Mouse (Mus musculus) liver, embryonic 11.5 days (tissue): ENCODE measurements around the gene Clcn1. TPM values are rescaled to one million over a fixed set of nuclear protein-coding genes. Genes with fewer than 3 reads are reported as not detected.
A peak's percentile ranks its signal among the peaks of the same experiment; 100 is the strongest.

Experiments used
- ATAC-seq: fragments of 200-750 bp; cut with Nextera tagmentation; replicated peaks from 2 replicates; pipeline ENCODE4 v1.8.0; 2017; ENCODE audit warnings: moderate number of reproducible peaks, mild to moderate bottlenecking, moderate TSS enrichment, moderate library complexity; ENCODE audit not compliant: low FRiP score
- DNase-seq: peaks from one replicate; pipeline ENCODE4 v3.0.0-alpha.2; 2017; ENCODE audit warnings: low spot score
- H3K27ac ChIP-seq: fragments of 300-500 bp; sonication (generic); 2 replicates; pipeline ENCODE4 v1.5.1; 2014; ENCODE audit warnings: mild to moderate bottlenecking, low read depth, low read length, control low read depth
- H3K27me3 ChIP-seq: fragments of 300-500 bp; sonication (generic); replicated peaks from 2 replicates; pipeline ENCODE4 v1.6.1; 2014; ENCODE audit warnings: low read length, mixed read lengths; ENCODE audit not compliant: control insufficient read depth, insufficient read depth
- H3K36me3 ChIP-seq: fragments of 300-500 bp; sonication (generic); 2 replicates; pipeline ENCODE4 v1.6.1; 2014; ENCODE audit warnings: mild to moderate bottlenecking, low read length, moderate library complexity, mixed read lengths; ENCODE audit not compliant: control insufficient read depth, insufficient read depth
- H3K4me1 ChIP-seq: fragments of 300-500 bp; sonication (generic); replicated peaks from 2 replicates; pipeline ENCODE4 v1.6.1; 2014; ENCODE audit warnings: low read length, mixed read lengths; ENCODE audit not compliant: control insufficient read depth, insufficient read depth
- H3K4me2 ChIP-seq: fragments of 300-500 bp; sonication (generic); 2 replicates; pipeline ENCODE4 v1.6.1; 2014; ENCODE audit warnings: mild to moderate bottlenecking, control low read depth, moderate library complexity
- H3K4me3 ChIP-seq: fragments of 300-500 bp; sonication (generic); 2 replicates; pipeline ENCODE4 v1.5.1; 2014; ENCODE audit warnings: low read depth, low read length, control low read depth
- H3K9ac ChIP-seq: fragments of 300-500 bp; sonication (generic); 2 replicates; pipeline ENCODE4 v1.6.1; 2014; ENCODE audit warnings: low read depth, low read length, control low read depth
- H3K9me3 ChIP-seq: fragments of 300-500 bp; sonication (generic); 2 replicates; pipeline ENCODE4 v1.6.1; 2016; ENCODE audit warnings: low read length, inconsistent platforms, mixed read lengths; ENCODE audit not compliant: control insufficient read depth
- WGBS: fragments of 180-500 bp; shearing (Covaris S2); extraction: QIAGEN DNeasy Blood & Tissue Kit; methylation state at CpG from one replicate; pipeline ENCODE4 v1.1.7; 2014; 5-methylcytosine and 5-hydroxymethylcytosine counted together
- polyA plus RNA-seq: library from polyadenylated mRNA; unstranded; fragments of >200 nt; fragmentation: Nextera tagmentation; extraction: Ambion mirVana; gene quantifications from 2 replicates; pipeline ENCODE4 v1.2.1, GENCODE M21; 2014

Gene Clcn1
- polyA plus RNA-seq, 1 experiment from 2014 or later = 0.29 TPM

DNA sequence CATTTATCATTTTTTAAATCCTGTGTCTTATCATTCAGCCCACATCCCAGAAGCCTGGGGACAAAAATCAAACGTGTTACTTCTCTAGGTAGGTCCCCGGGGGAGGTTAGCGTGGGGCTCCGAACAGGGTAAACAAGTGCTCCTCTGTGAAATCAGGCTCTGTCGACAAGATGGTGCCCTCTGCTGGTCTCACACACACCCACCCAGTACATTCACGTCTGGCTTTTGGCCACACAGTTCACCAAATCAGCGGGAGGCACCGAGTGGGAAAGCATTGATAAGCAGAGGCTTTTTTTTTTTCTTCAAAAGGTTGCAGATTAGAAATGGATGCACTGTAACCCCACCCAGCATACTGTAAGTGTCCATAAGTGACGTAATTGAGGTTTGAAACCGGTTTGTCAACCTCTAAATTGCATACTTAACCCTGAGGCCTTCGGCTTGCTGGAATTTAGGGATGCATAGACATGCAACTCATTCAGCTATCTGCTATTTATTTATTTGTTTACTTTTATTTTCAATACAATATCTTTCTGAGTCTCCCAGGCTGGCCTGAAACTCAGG lies 29.1 kb upstream of the Clcn1 start:
- H3K9me3 ChIP-seq = no peaks in the 10 kb centered on the region
- H3K4me2 ChIP-seq = peak overlapping the region; percentile 10; the same call in 1 of the 2 replicates
- DNase-seq = peak; percentile 46
- H3K9ac ChIP-seq = no peak overlapping the region
- no peak overlapping the region for H3K4me3 ChIP-seq
- 18% methylated on average over 11 of the region's 11 CpGs for WGBS
- ATAC-seq = peak; percentile 87
- no peaks in the 10 kb centered on the region for H3K27me3 ChIP-seq
- no peaks in the 10 kb centered on the region for H3K36me3 ChIP-seq
- peaks cover 3% of the 10 kb centered on the region; the same call in 1 of the 2 replicates for H3K4me1 ChIP-seq
- H3K27ac ChIP-seq = no peak overlapping the region

DNA sequence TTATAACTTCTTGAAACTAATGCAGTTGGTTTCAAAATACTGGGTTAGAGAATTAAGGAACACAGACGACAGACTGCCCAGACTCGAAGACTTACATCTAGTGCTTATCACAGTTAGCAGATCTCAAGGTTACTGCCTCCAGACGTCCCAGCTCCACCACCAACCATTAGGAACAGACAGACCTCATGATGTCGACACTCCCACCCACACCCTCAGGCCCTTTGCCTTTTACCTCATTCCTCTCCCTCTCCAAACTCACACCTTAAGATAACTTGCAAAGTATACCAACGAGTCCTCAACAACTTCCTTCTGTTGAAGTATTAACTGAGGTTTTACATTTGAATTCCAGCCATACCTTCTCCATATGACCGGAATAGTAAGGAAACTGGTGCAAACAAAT lies 26.1 kb upstream of the Clcn1 start:
- Histone ChIP-seq H3K9me3 (no peaks in the 10 kb centered on the region), H3K4me3 (no peak overlapping the region), H3K9ac (no peak overlapping the region), H3K36me3 (no peaks in the 10 kb centered on the region), H3K27me3 (no peaks in the 10 kb centered on the region), H3K4me2 (no peak overlapping the region), H3K27ac (no peak overlapping the region), H3K4me1 (peaks cover 8% of the 10 kb centered on the region; the same call in 1 of the 2 replicates)
- WGBS = 34% methylated on average over 6 of the region's 6 CpGs
- ATAC-seq (no peak), DNase-seq (no peak)

DNA sequence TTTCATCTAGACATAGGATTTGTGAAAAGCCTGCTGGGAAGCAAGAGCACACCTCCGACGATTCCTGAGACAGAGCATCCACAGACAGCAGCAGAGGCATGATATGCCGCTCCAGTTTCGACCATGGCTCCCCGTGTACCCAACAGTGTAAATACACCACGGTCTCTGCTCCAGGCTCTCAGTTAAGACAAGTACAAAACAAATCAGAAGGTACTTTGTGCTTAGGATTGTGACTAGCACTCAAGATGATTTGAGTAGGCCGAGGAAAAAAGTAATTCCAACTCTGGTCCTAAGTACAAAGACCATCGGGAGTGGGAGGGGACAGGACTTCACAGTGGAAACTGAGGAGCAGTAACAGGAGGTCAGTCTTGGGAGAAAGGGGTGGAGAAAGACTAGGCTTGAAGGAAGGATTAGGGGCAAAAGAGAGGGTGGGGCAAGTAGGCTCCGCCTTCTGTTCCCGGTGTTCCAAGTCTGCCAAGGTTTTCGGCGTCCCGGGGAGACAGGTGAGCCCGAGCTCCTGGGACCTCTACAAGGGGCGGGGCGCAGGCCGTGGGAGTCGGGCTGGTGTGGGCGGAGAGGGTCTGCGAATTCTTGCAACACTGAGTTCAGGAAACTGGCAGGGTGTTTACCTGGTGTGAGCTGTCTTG lies 24.8 kb upstream of the Clcn1 start, which contains the start of gene Tmem139:
TSS of gene Tmem139 (plus strand) at position 447 of the 647 bp plus-strand sequence.
- Histone ChIP-seq H3K27ac (no peak within 1 kb of the TSS), H3K4me3 (peak within 1 kb of the TSS; percentile 12; the same call in 1 of the 2 replicates), H3K4me2 (peak within 1 kb of the TSS; percentile 49), H3K9ac (no peak within 1 kb of the TSS), H3K36me3 (no peaks in the 10 kb centered on the region), H3K4me1 (peaks cover 10% of the 10 kb centered on the region; the same call in 1 of the 2 replicates), H3K27me3 (no peaks in the 10 kb centered on the region), H3K9me3 (no peaks in the 10 kb centered on the region)
- WGBS = 29% methylated on average over 20 of the region's 20 CpGs
- no peak for DNase-seq
- ATAC-seq = no peak

- Histone ChIP-seq H3K27me3 (no peaks in the 10 kb centered on the region), H3K4me1 (peaks cover 10% of the 10 kb centered on the region; the same call in 1 of the 2 replicates), H3K4me2 (peak within 1 kb of the TSS; percentile 71), H3K27ac (peak within 1 kb of the TSS; percentile 86), H3K9ac (peak within 1 kb of the TSS; percentile 95), H3K36me3 (peaks cover 21% of the 10 kb centered on the region), H3K9me3 (no peaks in the 10 kb centered on the region), H3K4me3 (peak within 1 kb of the TSS; percentile 92)
- DNase-seq (peak; percentile 95), ATAC-seq (peak; percentile 97)
- under 1% methylated on average over 45 of the region's 51 CpGs for WGBS
These were observed 21.7 kb upstream of the Clcn1 start, which contains the start of gene Casp2 for GRCm38 (mm10) chr6:42264626-42265312. Casp2 (plus strand) TSS chr6:42264985.

DNA sequence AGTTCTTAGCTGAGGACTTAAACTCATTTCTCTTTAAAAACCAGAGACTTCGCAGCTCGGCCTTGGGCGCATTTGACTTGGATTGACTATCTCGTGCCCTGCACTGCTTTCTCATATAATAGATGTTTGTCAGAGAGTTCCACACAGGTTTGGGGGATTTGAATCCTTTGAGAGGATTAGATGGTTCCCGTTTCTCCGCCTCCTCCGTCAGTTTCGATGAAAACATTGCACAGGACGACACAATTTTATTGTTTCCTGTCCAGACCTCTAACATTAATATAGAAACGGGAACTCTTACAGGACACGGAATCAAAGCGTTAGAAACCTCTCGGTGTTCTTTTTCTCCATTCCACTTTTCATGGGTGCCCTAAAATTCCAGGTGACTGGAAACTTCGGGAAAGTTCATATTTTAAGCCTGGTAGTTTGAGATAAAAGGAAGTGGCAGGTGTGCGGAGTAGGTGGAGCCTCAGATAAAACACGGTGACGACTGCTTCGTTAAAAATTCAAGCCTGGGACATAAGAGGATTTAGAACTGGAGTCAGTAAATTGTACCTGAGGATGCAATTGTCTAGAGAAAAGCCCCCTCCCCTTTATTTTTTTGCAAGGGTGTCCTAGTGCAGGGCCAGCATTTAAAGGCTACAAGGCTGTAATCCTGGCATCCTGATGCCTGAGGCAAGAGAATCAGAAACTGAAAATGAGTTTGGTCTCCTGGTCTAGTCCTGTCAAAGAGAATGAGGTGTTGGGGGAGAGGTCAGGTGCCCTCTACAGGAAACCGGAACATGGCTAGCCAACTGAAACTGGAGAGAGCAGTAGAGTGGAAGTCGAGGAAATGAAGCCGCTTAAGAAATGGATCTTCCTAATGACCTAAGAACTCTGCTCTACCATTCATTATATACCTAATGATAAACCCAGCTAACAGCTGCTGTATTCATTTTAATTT lies 20.8 kb upstream of the Clcn1 start:
- Histone ChIP-seq H3K27me3 (no peaks in the 10 kb centered on the region), H3K36me3 (peaks cover 26% of the 10 kb centered on the region), H3K4me3 (peak overlapping the region; percentile 92), H3K9me3 (no peaks in the 10 kb centered on the region), H3K9ac (peak overlapping the region; percentile 95), H3K4me2 (peak overlapping the region; percentile 71), H3K27ac (peak overlapping the region; percentile 86), H3K4me1 (peaks cover 10% of the 10 kb centered on the region; the same call in 1 of the 2 replicates)
- ATAC-seq (no peak), DNase-seq (no peak)
- under 1% methylated on average over 21 of the region's 21 CpGs for WGBS

DNA sequence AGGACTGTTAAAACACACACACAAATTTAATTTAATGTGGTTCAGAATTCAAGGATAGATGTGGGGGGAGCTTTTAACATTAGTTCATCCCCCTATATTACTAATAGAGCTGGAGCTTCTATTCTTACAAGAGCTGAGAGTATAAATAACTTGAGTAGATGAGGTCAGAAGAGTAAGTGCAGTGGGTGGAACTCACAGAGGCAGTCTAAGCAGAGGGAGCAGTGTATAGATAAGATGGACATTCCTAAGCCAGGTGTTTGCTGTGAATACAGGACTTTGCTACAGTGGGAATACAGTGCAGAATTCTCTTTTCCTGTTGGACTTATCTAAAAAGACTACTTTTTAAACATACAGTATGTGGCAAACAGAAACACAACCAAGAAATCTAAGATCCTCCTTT lies 15.7 kb upstream of the Clcn1 start:
- Histone ChIP-seq H3K27me3 (no peaks in the 10 kb centered on the region), H3K27ac (no peak overlapping the region), H3K36me3 (peaks cover 49% of the 10 kb centered on the region), H3K4me1 (0 out of 2 replicates have a peak, but pooled peaks cover 2% of the 10 kb centered on the region), H3K4me2 (no peak overlapping the region), H3K4me3 (no peak overlapping the region), H3K9ac (no peak overlapping the region), H3K9me3 (no peaks in the 10 kb centered on the region)
- no peak for DNase-seq
- ATAC-seq = no peak

DNA sequence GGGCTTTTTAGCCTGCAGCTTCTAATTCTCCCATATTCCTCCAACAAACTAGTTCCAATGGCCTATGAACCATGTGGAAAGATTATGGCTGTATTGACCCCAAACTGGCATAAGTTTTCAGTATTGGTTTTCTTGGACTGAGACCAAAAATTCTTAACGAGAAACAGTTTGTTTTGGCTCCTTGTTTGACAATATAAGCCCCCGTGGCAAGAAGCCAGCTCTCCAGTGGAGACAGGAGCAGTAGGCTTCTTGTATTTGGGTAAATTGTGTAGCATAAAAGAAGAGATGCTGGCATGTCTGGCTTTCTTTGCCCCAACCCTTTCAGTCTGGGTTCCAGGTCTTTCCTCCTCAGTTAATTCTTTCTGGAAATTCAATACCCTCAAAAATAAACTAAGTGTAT lies 10.3 kb upstream of the Clcn1 start:
- H3K27me3 ChIP-seq = no peaks in the 10 kb centered on the region
- H3K4me2 ChIP-seq = no peak overlapping the region
- no peak for ATAC-seq
- no peak for DNase-seq
- no peaks in the 10 kb centered on the region for H3K9me3 ChIP-seq
- peaks cover 46% of the 10 kb centered on the region for H3K36me3 ChIP-seq
- H3K27ac ChIP-seq = no peak overlapping the region
- H3K4me3 ChIP-seq = no peak overlapping the region
- H3K9ac ChIP-seq = no peak overlapping the region
- 86% methylated on average over 2 of the region's 2 CpGs for WGBS
- no peaks in the 10 kb centered on the region for H3K4me1 ChIP-seq

GRCm38 (mm10) chr6:42282865-42283528 lies 3.5 kb upstream of the Clcn1 start:
- Histone ChIP-seq H3K36me3 (peaks cover 26% of the 10 kb centered on the region), H3K4me3 (no peak overlapping the region), H3K4me1 (no peaks in the 10 kb centered on the region), H3K4me2 (no peak overlapping the region), H3K9ac (no peak overlapping the region), H3K27me3 (no peaks in the 10 kb centered on the region), H3K27ac (no peak overlapping the region), H3K9me3 (no peaks in the 10 kb centered on the region)
- WGBS = 59% methylated on average over 5 of the region's 5 CpGs
- ATAC-seq = no peak
- peak; percentile 26 for DNase-seq
